Mouse (Mus musculus) cerebellum, postnatal 25 days (tissue): ENCODE data around the gene Glra1.
"Not testable (repeated sequence)": the region's sequence is repeated elsewhere in the genome, so short reads cannot be mapped to it uniquely, and the experiment has no call there.

Experiments used
- DNase-seq, 2 experiments: peaks; one replicate each; pipeline ENCODE4 v3.0.0; 2021; ENCODE audit warnings: mixed read lengths in 2 of 2

Gene Glra1

GRCm38 (mm10) chr11:55607808-55608523 is at the start of gene Glra1:
Gene Glra1, minus strand, starts transcription at chr11:55608198.
- DNase-seq = peak; percentile 46 to 60

DNA sequence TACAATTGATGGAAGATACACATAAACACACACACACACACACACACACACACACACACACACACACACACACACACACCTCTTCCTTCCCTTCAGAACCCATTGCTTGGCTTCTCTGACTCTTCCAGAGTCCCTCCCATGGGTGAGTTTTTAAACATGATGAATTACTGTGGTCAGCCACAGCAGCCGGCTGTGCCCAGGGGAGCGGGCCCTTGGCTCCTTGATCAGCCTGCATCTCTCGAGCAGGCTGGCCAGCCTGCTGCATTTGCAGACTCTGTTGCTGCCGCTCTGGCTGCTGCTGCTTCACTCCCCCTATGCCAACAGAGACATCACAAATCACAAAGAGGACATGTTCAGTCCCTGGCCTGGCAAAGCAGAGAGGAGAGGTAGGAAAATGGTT is 29.0 kb upstream of the Glra1 start:
- DNase-seq = no peak

DNA sequence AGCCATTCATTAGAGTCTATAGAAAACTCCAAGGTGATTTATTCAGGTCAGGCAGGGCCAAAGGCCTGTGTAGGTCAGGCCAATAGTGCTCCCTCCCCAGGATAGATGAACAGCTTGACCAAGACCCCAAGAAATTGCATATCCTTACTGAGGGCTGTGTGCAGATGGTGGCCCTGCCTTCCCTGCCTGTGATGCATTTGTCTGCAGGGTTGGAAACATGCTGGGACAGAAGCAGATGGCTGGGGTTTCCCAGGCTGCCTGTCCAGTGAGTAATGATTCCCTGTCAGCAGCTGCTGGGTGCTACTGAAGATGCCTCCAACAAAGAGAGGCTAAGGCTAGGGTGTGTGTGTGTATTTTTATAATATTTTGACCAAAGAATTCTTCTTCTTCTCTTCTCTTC is 25.9 kb upstream of the Glra1 start:
- peak; percentile 18 to 29 for DNase-seq

DNA sequence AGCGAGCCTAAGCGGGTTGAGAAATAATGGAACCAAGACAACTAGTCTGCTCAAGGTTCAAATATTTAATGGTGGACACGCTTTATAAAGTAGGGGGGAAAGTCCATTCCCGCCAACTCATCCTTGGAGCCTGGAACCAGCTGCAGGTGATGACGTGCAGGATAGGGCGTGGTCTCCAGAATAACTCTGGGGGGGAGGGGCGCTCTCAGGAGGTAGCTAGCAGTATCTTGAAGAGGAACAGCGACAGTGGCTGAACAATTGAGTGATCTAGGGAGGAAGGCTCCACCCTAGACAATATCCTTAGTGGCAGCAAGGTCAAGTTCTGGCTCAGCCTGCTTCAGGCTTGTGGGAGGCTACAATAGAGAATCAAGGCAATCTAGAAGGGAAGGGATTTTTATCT is 6.6 kb upstream of the Glra1 start:
- not testable (repeated sequence) for DNase-seq

DNA sequence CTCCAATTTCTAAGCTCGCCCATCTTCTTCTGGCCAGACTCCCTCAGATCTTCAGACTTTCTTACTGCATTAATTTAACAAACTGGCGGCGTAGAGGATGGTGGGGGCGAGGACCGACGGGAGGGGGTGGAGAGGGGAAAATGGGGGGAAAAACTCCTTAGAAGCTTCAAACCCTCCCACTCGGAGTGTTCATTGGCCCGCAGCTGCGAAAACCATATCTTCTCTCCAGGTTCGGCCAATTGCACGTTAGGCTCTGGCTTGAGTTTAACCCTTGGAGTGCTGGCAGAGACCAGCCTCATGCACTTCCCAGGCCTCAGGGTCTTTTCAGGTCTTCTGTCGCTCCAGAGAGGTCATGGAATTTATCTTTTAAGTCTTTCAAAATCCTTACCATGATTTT is 524 bp upstream of the Glra1 start:
- peak in 1 of 2 experiments; percentile 8 for DNase-seq

GRCm38 (mm10) chr11:55607066-55607807 is 761 bp downstream of the Glra1 start:
- peak; percentile 64 to 72 for DNase-seq

DNA sequence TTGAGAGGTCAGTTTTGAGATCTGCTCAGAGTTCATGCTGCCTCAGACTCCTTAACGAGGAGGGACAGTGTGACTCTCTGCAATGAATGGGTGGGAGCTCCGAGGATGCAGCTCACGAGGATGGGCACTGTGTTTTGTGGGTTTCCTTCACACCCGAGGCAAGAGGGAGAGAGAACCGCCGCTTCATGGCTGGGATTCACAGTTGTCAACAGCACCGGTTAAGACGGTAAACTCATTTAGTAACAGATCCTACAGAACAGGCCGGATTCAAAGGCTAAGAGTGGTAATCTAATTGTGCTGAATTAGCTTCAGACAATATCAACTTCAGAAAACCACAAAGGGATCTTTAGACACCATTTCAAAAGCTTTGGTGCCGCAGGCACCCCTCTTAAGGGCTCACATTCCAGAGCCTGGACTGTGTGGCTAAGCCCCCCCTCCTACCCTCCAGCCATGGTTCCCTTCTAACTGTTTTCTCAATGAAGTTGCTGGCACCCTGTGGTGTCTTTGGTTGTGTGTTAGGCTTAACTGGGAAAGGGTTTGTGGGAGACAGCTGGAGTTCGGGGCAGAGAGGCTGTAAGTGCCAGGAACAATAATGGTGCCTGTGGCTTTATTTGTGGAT is 6.4 kb downstream of the Glra1 start:
- no peak for DNase-seq

- no peak for DNase-seq
Measured at GRCm38 (mm10) chr11:55595726-55596125, 12.3 kb downstream of the Glra1 start.

- DNase-seq = no peak
Measured at GRCm38 (mm10) chr11:55594411-55594810, 13.6 kb downstream of the Glra1 start.

- no peak for DNase-seq
Measured at GRCm38 (mm10) chr11:55591194-55591593, 16.8 kb downstream of the Glra1 start.

- DNase-seq = no peak
Measured at GRCm38 (mm10) chr11:55589376-55590167, 18.4 kb downstream of the Glra1 start.

- DNase-seq = peak; percentile 5 to 37
Measured at GRCm38 (mm10) chr11:55574397-55574796, 33.6 kb downstream of the Glra1 start.

DNA sequence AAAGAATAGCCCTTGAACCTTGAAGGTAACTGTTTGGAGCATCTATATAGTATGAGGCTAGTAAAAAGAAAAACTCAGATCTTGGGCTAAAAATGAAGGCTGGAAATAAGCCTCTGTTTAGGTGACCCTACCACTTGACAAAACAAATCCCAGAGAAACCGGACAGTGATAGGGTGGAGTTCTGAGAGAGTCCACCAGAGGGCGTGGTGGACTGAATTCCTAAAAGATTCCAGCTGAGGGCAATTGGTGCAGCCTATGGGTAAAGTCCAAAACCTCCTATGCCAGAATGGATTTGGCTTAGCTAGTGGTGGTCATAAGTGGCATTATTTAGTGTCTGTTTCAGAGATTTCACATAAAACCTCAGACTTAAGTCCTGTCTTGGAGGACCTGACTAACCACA is 36.9 kb downstream of the Glra1 start:
- peak; percentile 41 to 65 for DNase-seq

GRCm38 (mm10) chr11:55566309-55567099 is 41.5 kb downstream of the Glra1 start:
- peak in 1 of 2 experiments; percentile 23 for DNase-seq

GRCm38 (mm10) chr11:55545690-55546089 is 62.3 kb downstream of the Glra1 start:
- no peak for DNase-seq

GRCm38 (mm10) chr11:55542671-55543070 is 65.3 kb downstream of the Glra1 start:
- DNase-seq = no peak

DNA sequence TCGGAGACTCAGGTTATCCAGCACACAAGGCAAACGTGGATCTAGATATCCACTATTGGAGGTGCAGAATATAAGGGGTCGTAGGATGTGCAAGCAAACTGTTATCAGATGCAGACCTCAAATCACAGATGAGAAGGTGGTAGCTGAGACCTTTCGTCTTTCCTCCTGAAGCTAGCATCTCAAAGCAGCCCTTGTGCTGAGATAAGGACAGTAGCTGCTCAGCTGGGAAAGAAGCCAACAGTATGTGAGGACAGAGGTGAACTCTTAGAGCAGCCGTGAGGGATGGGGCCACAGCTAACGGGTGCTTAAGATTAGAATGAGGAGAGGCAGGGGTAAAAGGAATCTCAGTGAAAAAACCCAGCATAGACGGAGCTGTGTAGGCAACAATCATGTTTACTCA is 65.9 kb downstream of the Glra1 start:
- no peak for DNase-seq

- DNase-seq = no peak
Measured at GRCm38 (mm10) chr11:55534766-55535165, 73.2 kb downstream of the Glra1 start.

GRCm38 (mm10) chr11:55533378-55533777 is 74.6 kb downstream of the Glra1 start:
- DNase-seq = peak; percentile 88 to 93

DNA sequence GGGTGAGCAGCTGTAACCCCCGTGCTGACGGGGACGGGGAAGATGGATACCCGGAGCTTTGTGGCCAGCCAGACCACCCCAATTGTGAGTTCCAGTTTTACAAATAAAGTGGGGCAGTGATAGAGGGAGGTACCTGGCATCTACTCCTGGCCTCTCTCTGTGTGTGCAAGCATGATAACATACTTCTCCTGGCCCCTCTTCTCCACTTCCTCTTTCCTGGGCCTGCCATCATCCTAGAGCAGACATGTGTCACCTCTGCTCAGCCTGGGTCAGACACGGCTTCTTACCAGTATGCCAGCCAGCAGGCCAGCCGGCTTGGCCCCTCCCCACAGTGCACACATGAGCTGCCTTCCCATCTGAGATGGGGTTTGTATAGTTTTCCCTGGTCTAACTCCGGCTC is 77.3 kb downstream of the Glra1 start:
- no peak for DNase-seq

DNA sequence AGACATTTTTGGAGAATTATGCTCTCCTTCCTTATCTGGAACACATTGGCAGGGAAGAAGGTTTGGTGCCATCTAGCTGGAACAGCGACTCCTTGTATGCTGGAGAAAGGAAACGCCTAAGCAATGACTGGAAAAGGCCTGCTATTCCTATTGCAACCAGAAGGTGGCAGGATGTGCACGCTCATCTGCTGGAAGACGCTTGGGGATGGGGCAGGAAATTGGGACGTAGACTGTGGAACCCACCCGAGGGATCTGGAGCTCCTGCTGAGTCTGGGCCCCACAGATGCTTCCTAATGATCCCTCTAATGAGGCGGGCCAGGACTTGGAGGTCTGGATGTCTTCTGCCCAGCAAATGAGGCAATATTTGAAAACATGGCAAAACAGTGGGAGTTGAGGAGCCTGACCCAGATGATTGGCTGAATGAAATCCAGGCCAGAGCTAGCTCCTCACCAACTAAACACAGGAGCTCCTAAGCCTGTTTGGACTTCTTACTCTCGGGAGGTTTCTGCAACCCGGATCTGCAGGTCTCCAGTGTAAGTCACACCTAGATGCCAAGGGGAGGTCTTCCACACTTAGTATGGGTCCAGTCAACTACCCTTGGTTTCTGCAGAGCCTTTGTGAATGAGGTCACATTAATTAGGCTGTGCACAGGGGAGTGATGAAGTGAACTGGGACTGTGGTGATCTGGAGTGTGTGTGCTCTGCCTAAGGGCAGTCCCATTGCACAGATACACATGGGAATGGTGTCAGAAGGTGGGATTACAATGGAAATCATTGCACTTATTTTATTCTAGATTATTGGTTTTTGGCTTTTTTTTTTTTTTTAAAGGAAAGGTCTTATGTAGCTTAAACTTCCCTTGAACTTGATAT is 89.0 kb downstream of the Glra1 start:
- DNase-seq = peak; percentile 83 to 86
